Mouse (Mus musculus) G1E (cell line): ENCODE measurements around the gene Bcar3. TPM values are rescaled to one million over a fixed set of nuclear protein-coding genes. Genes with fewer than 3 reads are reported as not detected.
"Not testable (repeated sequence)": the region's sequence is repeated elsewhere in the genome, so short reads cannot be mapped to it uniquely, and the experiment has no call there.

ENCODE experiments used
- ATAC-seq: 2 replicates; pipeline ENCODE4 v1.8.0; 2016; ENCODE audit warnings: mild to moderate bottlenecking; ENCODE audit not compliant: insufficient number of reproducible peaks, poor library complexity, low FRiP score, severe bottlenecking; ENCODE audit errors: extremely low read depth
- DNase-seq: peaks from one replicate; pipeline ENCODE4 v3.0.0; 2012; ENCODE audit warnings: low spot score
- H3K27me3 ChIP-seq: 2 replicates; pipeline ENCODE4 v1.6.1; 2012; ENCODE audit warnings: mild to moderate bottlenecking, low read length, inconsistent platforms; ENCODE audit not compliant: insufficient read depth
- H3K36me3 ChIP-seq: replicated peaks from 2 replicates; pipeline ENCODE3; 2012; ENCODE audit warnings: mild to moderate bottlenecking, inconsistent platforms
- H3K4me1 ChIP-seq: 2 replicates; pipeline ENCODE4 v1.6.1; 2012; ENCODE audit warnings: low read depth, low read length, inconsistent platforms, mixed read lengths; ENCODE audit not compliant: insufficient read depth
- H3K4me3 ChIP-seq: 2 replicates; pipeline ENCODE4 v1.5.1; 2012; ENCODE audit warnings: low read depth, mild to moderate bottlenecking, inconsistent platforms, low read length, moderate library complexity, mixed read lengths
- H3K9me3 ChIP-seq: replicated peaks from 2 replicates; pipeline ENCODE4 v1.6.1; 2012; ENCODE audit warnings: inconsistent platforms
- CTCF ChIP-seq: IDR thresholded peaks from 2 replicates; pipeline ENCODE4 v1.5.1; 2012; ENCODE audit warnings: low read depth, low read length, inconsistent platforms, mixed read lengths
- GATA1 ChIP-seq: IDR thresholded peaks from 2 replicates; pipeline ENCODE4 v1.6.1; 2012; ENCODE audit warnings: borderline replicate concordance, low read length, inconsistent platforms, mixed read lengths
- GATA2 ChIP-seq: IDR thresholded peaks from 2 replicates; pipeline ENCODE4 v1.6.1; 2012; ENCODE audit warnings: low read depth, low read length, inconsistent platforms, borderline replicate concordance
- POLR2AphosphoS5 ChIP-seq: IDR thresholded peaks from 2 replicates; pipeline ENCODE4 v1.6.1; 2012; ENCODE audit warnings: low read depth, low read length, inconsistent platforms; ENCODE audit not compliant: insufficient replicate concordance
- TAL1 ChIP-seq: conservative IDR thresholded peaks from 2 replicates; pipeline ENCODE4 v1.6.1; 2012; ENCODE audit warnings: low read depth, low read length, inconsistent platforms, mixed read lengths
- polyA plus RNA-seq: library from polyadenylated mRNA; stranded (reverse); fragments of >175 nt; gene quantifications from 2 replicates; pipeline ENCODE4 v1.2.3, GENCODE M21; 2012
- total RNA-seq, 2 experiments: library from RNA; stranded (forward) in 1 of 2; stranded (reverse) in 1 of 2; fragments of 200-1000 nt in 1 of 2; fragments of >200 nt in 1 of 2; fragmentation: Nextera tagmentation in 1 of 2; gene quantifications; 2 replicates each; pipeline ENCODE4 v1.2.3; 2014 to 2017

The Bcar3 gene
- total and polyA plus RNA-seq, 3 experiments: 0.27 TPM; not detected in 2

GRCm38 (mm10) chr3:122246986-122247767 lies 46.8 kb upstream of the Bcar3 start:
- TF ChIP-seq POLR2AphosphoS5: no peak
- peak; percentile 63 for TF ChIP-seq TAL1
- DNase-seq (peak; percentile 37), ATAC-seq (peak; percentile 58)
- Histone ChIP-seq H3K4me3 (peak overlapping the region; percentile 96), H3K9me3 (no peaks in the 10 kb centered on the region), H3K27me3 (no peaks in the 10 kb centered on the region), H3K36me3 (peaks cover 33% of the 10 kb centered on the region), H3K4me1 (peaks cover 50% of the 10 kb centered on the region)

GRCm38 (mm10) chr3:122247768-122248100 lies 46.2 kb upstream of the Bcar3 start:
- Histone ChIP-seq H3K4me3 (peak overlapping the region; percentile 96), H3K27me3 (no peaks in the 10 kb centered on the region), H3K9me3 (no peaks in the 10 kb centered on the region), H3K36me3 (peaks cover 37% of the 10 kb centered on the region), H3K4me1 (peaks cover 51% of the 10 kb centered on the region)
- no peak for TF ChIP-seq CTCF
- TF ChIP-seq GATA2: no peak
- no peak for TF ChIP-seq TAL1
- TF ChIP-seq GATA1: no peak
- no peak for TF ChIP-seq POLR2AphosphoS5
- peak; percentile 16 for ATAC-seq
- DNase-seq: no peak

- Histone ChIP-seq H3K27me3 (no peaks in the 10 kb centered on the region), H3K36me3 (peaks cover 72% of the 10 kb centered on the region), H3K4me1 (peaks cover 50% of the 10 kb centered on the region), H3K4me3 (no peak overlapping the region), H3K9me3 (no peaks in the 10 kb centered on the region)
- TF ChIP-seq POLR2AphosphoS5 (no peak), GATA2 (no peak), GATA1 (no peak), TAL1 (no peak), CTCF (no peak)
- ATAC-seq: no peak
- DNase-seq: no peak
Observed at GRCm38 (mm10) chr3:122252466-122253253, 41.3 kb upstream of the Bcar3 start.

GRCm38 (mm10) chr3:122254050-122254449 lies 39.9 kb upstream of the Bcar3 start:
- Histone ChIP-seq H3K4me1 (peaks cover 47% of the 10 kb centered on the region), H3K36me3 (peaks cover 79% of the 10 kb centered on the region)
- DNase-seq, H3K27me3 ChIP-seq, H3K4me3 ChIP-seq, ATAC-seq, H3K9me3 ChIP-seq: not testable (repeated sequence)

- peaks cover 16% of the 10 kb centered on the region for H3K4me1 ChIP-seq
- TF ChIP-seq TAL1: no peak
- TF ChIP-seq GATA2: no peak
- no peak for TF ChIP-seq CTCF
- TF ChIP-seq POLR2AphosphoS5: no peak
- DNase-seq (no peak), ATAC-seq (no peak)
- H3K27me3 ChIP-seq: no peaks in the 10 kb centered on the region
- peaks cover 43% of the 10 kb centered on the region for H3K36me3 ChIP-seq
- H3K9me3 ChIP-seq: no peaks in the 10 kb centered on the region
- H3K4me3 ChIP-seq: no peak overlapping the region
Observed at GRCm38 (mm10) chr3:122269986-122270385, 23.9 kb upstream of the Bcar3 start.

GRCm38 (mm10) chr3:122272565-122272964 lies 21.4 kb upstream of the Bcar3 start:
- not testable (repeated sequence) for DNase-seq, H3K4me3 ChIP-seq, ATAC-seq, H3K9me3 ChIP-seq, H3K27me3 ChIP-seq
- H3K4me1 ChIP-seq: peaks cover 35% of the 10 kb centered on the region
- peaks cover 49% of the 10 kb centered on the region for H3K36me3 ChIP-seq
